Mouse (Mus musculus): Measurements from ENCODE around the gene Gm5105.

Gene Gm5105

DNA sequence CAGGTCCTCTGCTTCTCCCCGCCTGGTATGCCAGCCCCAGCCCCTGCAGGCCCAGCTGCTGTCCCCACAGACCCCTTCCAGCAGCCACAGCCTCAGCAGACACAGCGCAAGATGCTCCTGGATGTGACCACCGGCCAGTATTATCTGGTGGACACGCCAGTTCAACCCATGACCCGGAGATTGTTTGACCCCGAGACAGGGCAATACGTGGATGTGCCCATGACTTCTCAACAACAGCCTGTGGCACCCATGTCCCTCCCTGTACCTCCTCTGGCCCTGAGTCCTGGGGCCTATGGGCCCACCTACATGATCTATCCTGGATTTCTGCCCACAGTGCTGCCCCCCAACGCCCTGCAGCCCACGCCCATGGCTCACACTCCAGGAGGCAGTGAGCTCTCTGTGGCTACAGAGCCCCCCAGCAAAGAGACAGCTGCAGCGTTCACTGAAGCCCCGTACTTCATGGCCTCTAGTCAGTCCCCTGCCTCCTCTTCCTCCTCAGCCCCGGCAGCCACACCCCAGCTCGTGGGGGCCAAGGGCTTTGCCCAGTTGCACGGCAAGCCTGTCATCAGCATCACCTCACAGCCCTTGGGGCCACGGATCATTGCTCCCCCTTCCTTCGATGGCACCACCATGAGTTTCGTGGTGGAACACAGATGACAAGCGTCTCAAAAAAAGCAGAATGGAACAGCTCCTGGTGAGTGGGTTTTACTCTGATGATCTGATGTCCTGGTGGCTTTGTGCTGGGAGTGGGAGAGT, 2.7 kb upstream of the Gm5105 start:
- DNase-seq (ENCODE audit: low read depth, low spot score) = no peak

DNA sequence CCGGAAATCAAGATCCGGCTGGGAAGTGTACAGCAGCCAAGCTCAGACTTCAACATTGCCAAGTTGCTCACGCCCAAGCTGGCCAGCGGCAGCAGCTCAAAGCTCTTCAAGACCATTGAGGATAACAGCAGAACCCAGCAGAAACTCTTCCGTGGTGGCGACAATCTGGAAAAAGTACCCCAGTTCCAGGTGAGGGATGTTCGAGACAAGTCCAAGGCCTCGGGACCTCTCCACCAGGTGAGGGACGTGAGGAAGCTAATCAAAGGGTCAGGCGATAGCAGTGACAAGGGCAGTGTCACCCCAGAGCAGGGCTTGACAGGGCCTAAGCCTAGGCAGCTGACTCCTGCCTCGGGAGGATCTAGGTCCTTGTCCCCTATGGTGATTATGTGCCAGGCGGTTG, 915 bp upstream of the Gm5105 start:
- no peak for DNase-seq (ENCODE audit: low read depth, low spot score)

DNA sequence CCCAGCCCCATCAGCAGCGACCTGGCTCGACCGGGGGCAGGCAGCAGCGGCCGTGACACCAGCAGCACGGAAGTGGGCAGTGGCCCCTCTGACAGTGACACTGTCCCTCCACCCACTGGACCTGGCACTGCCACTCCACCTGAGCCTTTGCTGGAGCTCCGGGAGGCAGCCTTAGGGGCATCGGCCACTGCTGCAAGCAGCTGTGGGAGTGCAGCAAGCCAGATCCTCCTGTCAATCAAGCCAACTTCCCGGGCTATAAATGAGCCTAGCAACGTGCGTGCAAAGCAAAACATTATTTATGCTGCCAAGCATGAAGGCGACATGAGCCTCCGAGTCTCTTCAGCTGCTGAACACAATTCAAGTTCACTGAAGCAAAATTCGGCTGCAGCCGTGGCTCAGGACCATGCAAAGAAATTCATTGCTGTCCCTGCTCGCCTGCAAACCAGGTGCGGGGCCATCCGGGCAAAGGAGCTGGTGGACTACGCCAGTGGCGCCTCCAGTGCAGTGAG, 786 bp downstream of the Gm5105 start:
- DNase-seq (ENCODE audit: low read depth, low spot score) = no peak

DNA sequence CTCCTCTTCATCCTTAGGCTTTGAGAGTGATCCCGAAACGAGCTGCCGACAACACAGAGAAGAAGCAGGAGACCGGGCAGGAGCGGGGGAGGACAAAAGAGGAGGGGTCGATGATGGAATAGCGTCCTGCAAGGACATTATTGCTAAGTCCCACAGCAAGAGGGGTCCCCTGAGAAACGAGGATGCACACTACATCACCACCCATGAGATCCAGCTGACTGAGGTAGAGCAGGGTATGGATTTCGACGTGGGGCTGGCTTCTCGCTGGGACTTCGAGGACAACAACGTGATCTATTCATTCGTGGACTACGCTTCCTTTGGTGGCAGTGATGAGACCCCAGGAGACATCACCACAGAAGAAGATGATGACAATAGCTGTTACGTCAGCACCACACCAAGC, 1.3 kb downstream of the Gm5105 start:
- DNase-seq (ENCODE audit: low read depth, low spot score) = no peak

DNA sequence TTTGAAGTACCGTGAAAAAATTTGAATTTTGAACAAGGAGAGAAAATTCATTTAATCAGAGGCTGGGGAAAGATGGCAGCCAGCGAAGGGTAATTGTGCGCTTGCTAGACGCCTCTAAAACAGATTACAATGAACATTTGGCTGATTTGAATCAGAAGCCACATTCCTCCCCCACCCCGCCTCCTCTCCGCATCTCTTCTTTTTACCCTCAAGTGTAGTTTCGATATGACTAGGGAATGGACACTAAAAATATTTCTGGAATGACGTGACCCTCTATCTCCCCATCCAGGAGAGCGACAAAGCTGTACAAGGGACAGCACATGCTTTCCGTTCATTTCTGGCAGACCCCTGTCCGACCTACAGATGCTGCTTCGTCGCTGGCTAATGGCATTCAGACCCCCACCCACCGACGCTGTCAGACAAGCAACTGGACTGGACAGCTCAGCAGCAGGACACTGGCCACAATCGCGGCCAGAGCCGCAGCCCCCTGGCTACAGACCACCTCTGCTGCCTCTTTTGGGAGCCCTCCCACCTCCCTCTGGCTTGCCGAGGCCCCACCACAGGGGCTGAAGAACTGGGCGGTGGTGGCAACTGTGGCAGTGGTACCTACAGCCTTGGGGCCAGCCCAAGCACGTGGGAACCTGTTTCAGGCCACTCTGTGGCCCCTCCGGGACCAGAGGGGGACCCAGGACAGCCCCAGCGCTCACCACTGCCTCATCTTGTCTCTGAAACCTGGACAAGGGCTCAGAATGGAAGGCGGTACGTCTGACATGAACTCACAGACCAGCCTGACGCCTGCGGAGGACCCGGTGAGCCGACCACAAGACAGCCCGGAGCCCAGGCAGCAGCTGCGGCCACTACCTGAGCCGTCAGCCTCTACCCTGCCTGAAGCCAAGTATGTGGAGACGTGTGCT, 2.2 kb downstream of the Gm5105 start, which contains the start of gene 1110002E22Rik:
Gene 1110002E22Rik, plus strand, starts transcription at position 321 of the 914 bp plus-strand sequence.
- DNase-seq (ENCODE audit: low read depth, low spot score) = no peak

DNA sequence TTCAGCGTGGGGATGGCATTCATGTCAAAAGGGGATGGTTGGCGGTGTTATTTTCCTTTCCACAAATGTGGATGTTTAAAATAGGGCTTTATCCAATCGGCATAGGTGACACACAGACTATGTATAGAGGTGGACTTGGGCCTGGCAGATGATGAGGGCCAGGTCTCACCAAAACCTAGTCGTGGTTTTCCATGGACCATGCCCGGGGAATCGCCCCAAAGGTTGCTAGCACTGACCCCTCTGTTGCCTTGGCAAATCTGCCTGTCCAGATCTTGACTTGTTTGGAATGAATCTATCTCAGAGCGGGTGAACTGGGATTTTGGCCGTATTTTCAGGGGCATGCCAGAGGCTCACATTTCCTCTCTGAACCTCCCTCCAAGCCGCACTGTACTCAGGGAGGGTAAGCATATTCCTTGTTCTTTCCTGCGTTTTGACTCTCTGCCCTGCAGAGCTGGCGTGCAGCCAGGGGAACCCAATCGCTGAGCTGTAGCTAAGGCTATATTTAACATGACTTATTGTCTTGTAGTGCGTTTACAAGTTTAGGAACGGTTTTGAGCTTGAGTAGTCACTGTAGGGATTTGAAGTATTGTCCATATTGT, 3.4 kb downstream of the Gm5105 start:
- no peak for DNase-seq (ENCODE audit: low read depth, low spot score)

DNA sequence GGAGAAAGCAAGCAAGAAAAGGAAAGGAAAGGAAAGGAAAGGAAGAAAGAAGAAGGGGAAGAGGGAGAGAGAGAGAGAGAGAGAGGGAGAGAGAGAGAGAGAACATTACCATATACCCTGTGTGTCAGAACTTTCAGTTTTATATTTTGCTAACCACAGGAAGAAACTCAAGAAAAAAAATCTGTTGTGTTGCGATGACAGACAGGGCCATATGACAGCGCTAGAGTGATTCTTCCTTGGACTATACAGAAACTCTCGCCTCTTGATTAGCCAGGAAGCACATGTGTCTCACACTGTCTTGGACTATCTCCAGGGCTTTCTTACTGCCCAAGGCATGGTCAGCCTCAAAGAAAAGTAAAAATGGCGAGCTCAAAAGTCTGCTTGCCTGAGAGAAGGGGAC, 4.5 kb downstream of the Gm5105 start:
- no peak for DNase-seq (ENCODE audit: low read depth, low spot score)

DNA sequence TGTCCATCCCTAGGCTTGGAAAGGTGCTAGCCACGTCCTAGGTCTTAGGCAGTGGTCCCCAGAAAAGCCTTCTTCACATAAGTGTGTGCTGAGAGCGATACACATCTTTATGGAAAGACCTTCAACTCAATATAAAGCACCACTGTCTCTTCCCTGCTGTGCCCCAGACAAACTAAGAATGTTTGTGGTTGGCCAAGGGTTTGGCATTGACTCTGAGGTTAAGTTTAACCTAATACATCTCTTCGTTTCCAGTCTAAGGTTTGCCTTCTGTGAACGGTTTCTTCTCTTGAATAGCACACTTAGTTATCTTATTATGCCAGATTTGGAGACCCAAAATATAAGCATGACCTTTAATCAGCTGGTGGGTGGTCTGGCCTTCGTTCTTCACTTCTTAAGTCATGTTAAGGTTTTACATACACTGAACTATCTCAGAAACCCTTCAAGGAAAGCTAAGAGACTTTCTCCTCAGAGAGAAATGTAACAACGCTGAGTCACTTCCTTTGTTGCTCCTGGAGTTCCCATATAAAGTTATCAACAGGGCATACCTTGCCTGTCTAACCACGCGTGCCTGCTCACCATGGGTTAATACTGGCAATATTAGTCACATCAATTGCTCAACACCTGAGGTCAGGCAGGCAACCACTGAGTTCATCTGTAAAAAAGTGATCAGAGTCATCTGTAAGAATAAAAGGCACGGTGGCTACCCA, 5.8 kb downstream of the Gm5105 start:
- DNase-seq (ENCODE audit: low read depth, low spot score) = no peak

DNA sequence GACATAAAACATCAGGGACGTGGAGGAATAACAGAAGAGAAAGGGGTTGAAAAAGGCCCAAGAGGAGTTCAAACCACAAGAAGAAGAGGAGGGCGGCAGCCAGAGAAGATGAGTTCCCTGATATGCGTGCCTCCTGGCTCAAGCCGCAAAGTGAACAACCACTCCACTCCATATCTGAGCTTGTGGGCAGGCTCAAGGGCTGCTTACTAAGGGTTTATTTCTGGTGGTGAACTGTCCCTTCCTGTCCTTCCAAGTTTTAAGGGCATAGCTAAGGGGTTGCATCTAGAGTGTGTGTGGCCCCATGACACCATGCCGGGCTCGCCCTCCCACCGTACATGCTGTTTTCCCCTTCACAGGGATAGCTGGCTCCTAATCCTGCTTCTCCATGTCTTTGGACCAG, 6.8 kb downstream of the Gm5105 start:
- no peak for DNase-seq (ENCODE audit: low read depth, low spot score)

DNA sequence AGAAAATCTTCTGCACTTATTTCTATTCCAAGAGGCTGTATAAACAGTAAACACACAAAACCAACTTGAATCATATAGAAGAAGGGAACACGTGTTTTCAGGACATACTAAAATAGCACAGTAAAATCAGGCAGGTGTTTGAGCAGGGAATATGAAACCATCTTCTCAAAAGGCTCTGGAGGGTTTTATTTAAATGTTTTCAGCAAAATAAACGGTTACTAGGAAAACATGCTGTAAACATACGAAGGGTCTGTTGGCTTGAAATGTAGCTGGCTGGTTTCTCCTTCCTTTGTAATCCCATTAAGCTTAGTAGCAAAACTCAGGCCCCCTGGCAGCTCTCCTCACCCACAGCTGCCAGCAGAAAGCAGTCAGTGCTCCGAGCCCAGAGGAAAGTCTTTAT, 9.0 kb downstream of the Gm5105 start:
- DNase-seq (ENCODE audit: low read depth, low spot score) = no peak

DNA sequence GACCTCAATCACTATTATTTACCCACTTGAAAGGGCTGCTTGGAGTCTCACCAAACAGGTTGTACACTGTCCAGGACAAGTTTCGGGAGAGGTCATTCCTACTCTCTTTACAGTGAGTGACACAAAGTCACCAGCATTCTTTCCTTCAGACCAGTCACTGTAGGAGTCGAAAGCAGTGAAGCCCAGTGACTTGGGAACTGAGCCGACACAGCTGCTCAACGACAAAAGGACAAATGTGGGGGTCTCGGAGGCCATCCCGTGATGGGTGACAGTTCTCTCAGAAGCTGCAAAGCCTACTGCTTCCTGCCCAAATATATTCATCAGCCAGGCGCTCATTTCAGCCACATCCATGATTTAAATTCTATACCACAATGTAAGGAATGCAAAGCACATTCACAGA, 10.2 kb downstream of the Gm5105 start:
- DNase-seq (ENCODE audit: low read depth, low spot score) = no peak

DNA sequence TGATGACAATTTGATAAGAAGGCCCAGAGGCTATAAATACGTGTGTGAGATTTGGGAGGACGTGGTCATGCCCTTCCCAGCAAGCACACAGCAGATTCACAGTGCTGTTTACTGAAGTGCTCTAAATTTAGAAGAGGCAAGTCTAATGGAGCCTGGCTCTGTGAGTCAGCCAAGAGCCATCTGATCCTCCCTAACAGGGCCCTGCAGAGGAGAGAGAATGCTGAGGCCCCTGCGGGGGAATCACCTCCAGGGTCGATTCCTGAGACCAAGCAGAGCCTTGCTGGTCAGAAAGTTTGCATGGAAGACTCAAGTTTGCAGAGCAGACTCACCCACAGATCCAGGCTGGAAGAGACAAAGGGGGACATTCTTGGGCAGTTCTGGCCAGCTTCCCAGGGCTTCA, 13.2 kb downstream of the Gm5105 start:
- no peak for DNase-seq (ENCODE audit: low read depth, low spot score)

DNA sequence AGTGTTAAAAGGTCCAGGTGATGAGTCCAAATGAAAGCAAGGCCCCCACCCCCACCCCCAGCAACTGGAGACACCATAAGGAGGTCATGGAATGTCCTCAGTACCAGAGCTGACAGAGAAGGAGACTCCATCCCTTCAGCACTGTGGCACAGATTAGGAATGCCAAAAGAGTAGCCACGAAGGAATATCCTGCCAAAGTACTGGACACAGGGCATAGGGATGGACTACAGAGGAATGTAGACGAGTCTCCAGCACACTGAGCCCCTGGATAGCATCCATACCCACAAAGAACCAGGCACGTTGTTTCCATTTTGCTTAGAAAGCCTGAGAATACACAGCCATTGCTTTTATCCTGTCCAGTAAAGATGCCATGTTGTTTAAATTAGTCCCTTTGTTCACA, 15.8 kb downstream of the Gm5105 start:
- DNase-seq (ENCODE audit: low read depth, low spot score) = no peak

DNA sequence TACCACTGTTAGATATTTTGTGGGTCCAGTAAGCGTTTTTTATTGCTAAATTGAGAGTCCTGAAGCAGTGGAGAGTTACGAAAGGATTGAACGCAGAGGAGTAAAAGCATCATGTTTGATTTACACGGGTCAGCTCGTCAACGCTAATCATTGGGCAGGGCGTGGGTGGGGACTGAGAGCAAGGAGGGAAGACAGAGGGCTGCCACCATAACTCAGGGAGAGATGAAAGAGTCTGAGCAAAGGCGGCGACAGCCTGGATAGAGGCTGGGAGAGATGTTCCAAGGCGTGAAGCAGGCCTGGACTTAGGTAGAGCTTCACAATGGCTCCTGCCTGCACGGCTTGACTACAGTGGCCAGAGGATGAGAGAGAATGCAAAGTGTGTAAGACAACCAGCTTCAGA, 16.4 kb downstream of the Gm5105 start:
- DNase-seq (ENCODE audit: low read depth, low spot score) = no peak

DNA sequence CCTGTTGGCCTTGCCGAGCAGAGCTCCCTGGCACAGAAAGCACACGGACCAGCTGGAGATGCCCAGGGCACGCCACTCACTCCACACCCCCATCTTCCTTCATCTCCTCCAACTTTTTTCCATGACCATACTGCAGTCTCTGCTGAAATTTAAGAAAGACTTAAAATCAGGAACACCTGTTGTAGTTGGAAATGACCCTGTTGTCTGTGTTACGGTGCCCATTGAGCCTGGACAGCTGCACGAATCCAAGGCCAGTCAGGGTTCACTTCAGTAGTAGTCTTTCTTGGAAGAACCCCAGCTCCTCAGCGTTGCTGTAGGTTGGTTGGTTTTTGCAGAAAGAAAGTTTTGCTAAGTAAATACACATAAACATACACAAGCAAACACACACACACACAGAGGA, 17.6 kb downstream of the Gm5105 start:
- DNase-seq (ENCODE audit: low read depth, low spot score) = no peak

DNA sequence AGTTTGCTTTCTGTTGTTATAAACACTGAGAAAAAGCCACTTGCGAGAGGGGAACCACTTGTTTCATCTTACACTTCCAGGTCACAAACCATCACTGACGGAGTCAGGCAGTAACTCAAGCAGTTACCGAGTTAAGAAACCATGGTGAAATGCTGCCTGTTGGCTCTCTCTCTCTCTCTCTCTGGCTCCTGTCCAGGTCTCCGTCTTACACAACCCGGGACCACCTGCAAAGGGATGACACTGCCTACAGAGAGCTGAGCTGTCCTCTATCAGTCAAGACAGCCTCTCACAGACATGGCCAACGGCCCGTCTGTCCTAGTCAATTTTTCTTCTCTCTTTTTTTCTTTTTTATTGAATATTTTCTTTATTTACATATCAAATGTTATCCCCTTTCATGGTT, 23.9 kb downstream of the Gm5105 start:
- DNase-seq (ENCODE audit: low read depth, low spot score) = no peak

DNA sequence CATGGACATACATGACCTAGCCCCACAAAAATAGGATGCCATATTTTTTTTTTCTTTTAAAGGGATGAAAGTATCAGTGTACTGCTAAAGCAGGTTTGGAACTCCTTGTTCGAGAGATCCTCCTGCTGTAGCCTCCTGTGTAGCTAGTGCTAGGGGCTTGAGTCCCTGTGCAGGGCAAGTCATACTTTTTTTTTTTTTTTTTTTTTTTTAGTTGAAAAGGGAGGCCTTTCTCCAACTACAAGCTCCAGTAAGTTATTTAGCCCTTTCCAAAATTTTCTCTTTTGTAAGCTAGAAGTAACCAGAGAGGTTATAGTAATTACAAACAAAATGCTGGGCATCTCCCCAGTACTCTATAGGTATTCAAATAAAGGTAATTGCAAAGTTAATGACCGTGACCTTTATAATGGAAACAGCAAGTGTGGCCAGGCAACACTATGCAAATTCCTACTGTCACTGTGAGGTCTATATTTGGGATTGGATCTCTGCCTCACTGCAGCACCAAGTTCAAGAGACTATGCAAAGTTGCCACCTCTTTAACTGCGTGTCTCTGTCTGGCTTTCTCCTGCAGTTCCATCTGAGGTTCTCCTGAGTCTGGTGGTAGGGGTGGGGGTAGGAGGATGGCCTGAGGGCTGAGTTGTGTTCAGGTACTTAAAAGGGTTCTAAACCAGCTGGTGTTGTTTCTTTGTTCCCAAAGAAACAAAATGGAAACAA, 25.4 kb downstream of the Gm5105 start:
- DNase-seq (ENCODE audit: low read depth, low spot score) = no peak

DNA sequence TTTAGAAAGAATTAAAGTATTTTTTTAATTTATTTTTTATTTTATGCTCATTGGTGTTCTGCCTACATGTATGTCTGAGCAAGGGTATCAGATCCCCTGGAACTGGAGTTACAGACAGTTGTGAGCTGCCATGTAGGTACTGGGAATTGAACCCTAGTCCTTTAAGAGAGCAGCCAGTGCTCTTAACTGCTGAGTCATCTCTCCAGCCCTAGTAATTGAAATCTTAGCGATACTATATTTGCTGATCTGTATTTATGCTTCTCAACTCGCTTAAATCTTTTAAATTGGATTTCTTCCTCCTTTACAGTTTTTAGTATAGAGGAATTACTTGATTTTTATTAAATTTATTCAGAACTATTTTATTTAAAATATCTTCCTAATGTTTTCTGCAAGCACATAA, 26.2 kb downstream of the Gm5105 start:
- DNase-seq (ENCODE audit: low read depth, low spot score) = no peak

DNA sequence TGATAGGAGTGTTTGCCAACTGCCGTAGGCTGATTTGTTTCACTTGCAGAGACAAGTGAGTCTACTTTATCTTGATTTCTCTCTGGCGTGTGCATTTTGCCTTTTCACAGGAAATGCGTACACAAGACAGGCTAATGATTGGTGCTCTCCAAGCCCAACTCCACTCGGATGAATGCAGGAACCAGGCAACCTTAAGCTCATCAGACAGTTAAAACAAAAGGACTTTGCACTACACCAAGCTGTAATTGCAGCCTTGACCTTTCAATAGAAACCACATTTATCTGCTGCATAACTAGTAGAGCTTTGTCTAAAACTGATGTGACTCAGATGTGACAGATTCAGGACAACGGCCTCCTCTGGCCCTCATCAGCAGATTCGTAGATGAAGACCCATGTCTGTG, 33.2 kb downstream of the Gm5105 start:
- no peak for DNase-seq (ENCODE audit: low read depth, low spot score)

DNA sequence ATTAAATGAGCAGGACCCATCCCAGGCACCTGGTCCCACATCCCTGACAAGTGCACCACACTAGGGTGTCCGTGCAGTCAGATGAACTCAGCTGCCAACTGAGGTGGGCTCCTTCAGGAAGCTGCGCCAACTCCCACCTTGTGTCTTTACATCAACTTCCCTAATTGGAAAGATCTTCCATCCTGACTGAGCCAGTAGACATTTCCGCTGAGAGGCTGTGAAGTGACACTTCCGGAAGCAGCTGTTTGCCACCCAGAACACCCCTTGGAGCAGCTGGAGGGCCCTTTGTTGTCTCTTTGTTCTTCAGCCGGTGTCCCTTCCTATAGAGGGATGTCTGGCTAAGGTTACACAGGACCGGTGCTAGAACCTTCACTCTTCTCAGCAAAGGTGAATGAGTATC, 36.6 kb downstream of the Gm5105 start:
- DNase-seq (ENCODE audit: low read depth, low spot score) = no peak

DNA sequence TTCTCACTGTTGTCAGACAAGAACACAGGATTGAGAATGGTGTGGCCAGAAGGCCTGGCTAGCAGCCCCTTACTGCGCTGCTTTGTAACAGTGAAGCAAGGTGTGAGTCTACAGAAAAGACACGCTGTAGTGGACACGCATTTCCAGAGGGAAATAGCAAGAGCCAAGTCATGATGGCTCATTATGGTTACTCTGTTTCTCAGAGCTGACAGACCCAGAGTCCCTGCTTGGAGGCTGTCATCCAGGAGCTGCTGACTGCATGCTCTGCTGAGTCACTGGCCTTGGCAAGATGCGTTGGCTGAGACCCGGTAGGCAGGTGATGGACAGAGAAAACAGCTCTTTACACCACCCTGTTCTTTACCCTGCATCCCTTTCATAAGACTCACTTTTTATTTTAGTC, 37.8 kb downstream of the Gm5105 start:
- DNase-seq (ENCODE audit: low read depth, low spot score) = no peak

Measured in embryo, embryonic 11.5 days (tissue).